Mouse (Mus musculus) spleen, adult 2 months (tissue): ENCODE measurements around the gene Afdn. TPM values are rescaled to one million over a fixed set of nuclear protein-coding genes. Genes with fewer than 3 reads are reported as not detected.
"Not testable (repeated sequence)": the region's sequence is repeated elsewhere in the genome, so short reads cannot be mapped to it uniquely, and the experiment has no call there.

ENCODE experiments used
- DNase-seq, 2 experiments: peaks; one replicate each; pipeline versions ENCODE4 v3.0.0 to v3.0.0-alpha.2; 2012 to 2021; ENCODE audit warnings: low spot score in 2 of 2, low read depth in 1 of 2
- H3K27ac ChIP-seq: fragments of 200-500 bp; 2 replicates; pipeline ENCODE4 v1.5.1; 2012; ENCODE audit warnings: low read length, inconsistent platforms; ENCODE audit not compliant: insufficient read depth
- H3K27me3 ChIP-seq: fragments of 200-500 bp; 2 replicates; pipeline ENCODE4 v1.6.1; 2012; ENCODE audit warnings: mild to moderate bottlenecking, moderate library complexity, low read length, inconsistent platforms; ENCODE audit not compliant: control insufficient read depth, insufficient read depth
- H3K36me3 ChIP-seq: fragments of 200-500 bp; 2 replicates; pipeline ENCODE4 v1.6.1; 2012; ENCODE audit warnings: mild to moderate bottlenecking, low read length, inconsistent platforms; ENCODE audit not compliant: control insufficient read depth, insufficient read depth
- H3K4me1 ChIP-seq: fragments of 200-500 bp; 2 replicates; pipeline ENCODE4 v1.6.1; 2011; ENCODE audit warnings: inconsistent platforms; ENCODE audit not compliant: control insufficient read depth, insufficient read depth, insufficient read length
- H3K4me3 ChIP-seq: fragments of 200-500 bp; 2 replicates; pipeline ENCODE4 v1.5.1; 2011; ENCODE audit warnings: mild to moderate bottlenecking, inconsistent platforms; ENCODE audit not compliant: insufficient read depth, insufficient read length; ENCODE audit errors: extremely low read depth
- CTCF ChIP-seq: fragments of 200-500 bp; IDR thresholded peaks from 2 replicates; pipeline ENCODE4 v1.5.1; 2011; ENCODE audit warnings: mild to moderate bottlenecking, inconsistent platforms; ENCODE audit not compliant: insufficient read depth, insufficient read length, insufficient replicate concordance; ENCODE audit errors: extremely low read depth
- POLR2A ChIP-seq: fragments of 200-500 bp; IDR thresholded peaks from 2 replicates; pipeline ENCODE4 v1.6.1; 2011; ENCODE audit warnings: low read depth, low read length, inconsistent platforms
- WGBS: fragments of 180-500 bp; shearing (Covaris S2); methylation state at CpG from one replicate; pipeline ENCODE4 v1.1.7; 2018; 5-methylcytosine and 5-hydroxymethylcytosine counted together
- polyA plus RNA-seq: library from polyadenylated mRNA; depleted of rRNA; stranded (reverse); fragments of >200 nt; gene quantifications from 2 replicates; pipeline ENCODE4 v1.2.3, GENCODE M21; 2012

Afdn gene
- polyA plus RNA-seq, 1 experiment: 6.3 TPM

- no peak for DNase-seq
- H3K36me3 ChIP-seq: no peaks in the 10 kb centered on the region
- no peaks in the 10 kb centered on the region for H3K27me3 ChIP-seq
- WGBS: 86% methylated on average over 4 of the region's 4 CpGs
- H3K27ac ChIP-seq: no peak overlapping the region
- TF ChIP-seq CTCF (no peak), POLR2A (no peak)
- no peaks in the 10 kb centered on the region for H3K4me1 ChIP-seq
- H3K4me3 ChIP-seq: no peak overlapping the region
Observed at GRCm38 (mm10) chr17:13819342-13819741, 59.0 kb downstream of the Afdn start.

- TF ChIP-seq POLR2A (no peak), CTCF (no peak)
- no peak overlapping the region for H3K4me3 ChIP-seq
- H3K27ac ChIP-seq: no peak overlapping the region
- no peaks in the 10 kb centered on the region for H3K4me1 ChIP-seq
- H3K36me3 ChIP-seq: no peaks in the 10 kb centered on the region
- H3K27me3 ChIP-seq: no peaks in the 10 kb centered on the region
- DNase-seq: no peak
- WGBS: 95% methylated on average over 2 of the region's 2 CpGs
Observed at GRCm38 (mm10) chr17:13820676-13821075, 60.3 kb downstream of the Afdn start.

- H3K36me3 ChIP-seq: no peaks in the 10 kb centered on the region
- TF ChIP-seq CTCF (no peak), POLR2A (no peak)
- DNase-seq: no peak
- no peaks in the 10 kb centered on the region for H3K4me1 ChIP-seq
- no peak overlapping the region for H3K27ac ChIP-seq
- H3K4me3 ChIP-seq: no peak overlapping the region
- H3K27me3 ChIP-seq: no peaks in the 10 kb centered on the region
- 94% methylated on average over 2 of the region's 2 CpGs for WGBS
Observed at GRCm38 (mm10) chr17:13825421-13825820, 65.1 kb downstream of the Afdn start.

- 87% methylated on average over 1 of the region's 1 CpGs for WGBS
- TF ChIP-seq CTCF: no peak
- TF ChIP-seq POLR2A: no peak
- Histone ChIP-seq H3K36me3 (no peaks in the 10 kb centered on the region), H3K4me1 (no peaks in the 10 kb centered on the region), H3K4me3 (no peak overlapping the region), H3K27me3 (no peaks in the 10 kb centered on the region), H3K27ac (no peak overlapping the region)
- DNase-seq: no peak
Observed at GRCm38 (mm10) chr17:13830234-13830633, 69.9 kb downstream of the Afdn start.

GRCm38 (mm10) chr17:13830636-13831341 is 70.5 kb downstream of the Afdn start:
- DNase-seq: no peak
- Histone ChIP-seq H3K27me3 (no peaks in the 10 kb centered on the region), H3K4me3 (no peak overlapping the region), H3K4me1 (no peaks in the 10 kb centered on the region), H3K27ac (no peak overlapping the region), H3K36me3 (no peaks in the 10 kb centered on the region)
- TF ChIP-seq CTCF (no peak), POLR2A (no peak)
- WGBS: 96% methylated on average over 1 of the region's 1 CpGs

- Histone ChIP-seq H3K27ac (no peak overlapping the region), H3K27me3 (no peaks in the 10 kb centered on the region), H3K36me3 (no peaks in the 10 kb centered on the region), H3K4me3 (no peak overlapping the region), H3K4me1 (no peaks in the 10 kb centered on the region)
- no peak for DNase-seq
- 73% methylated on average over 4 of the region's 4 CpGs for WGBS
- TF ChIP-seq POLR2A (no peak), CTCF (no peak)
Observed at GRCm38 (mm10) chr17:13835876-13836275, 75.5 kb downstream of the Afdn start.

- H3K4me3 ChIP-seq: no peak overlapping the region
- H3K27me3 ChIP-seq: no peaks in the 10 kb centered on the region
- H3K36me3 ChIP-seq: no peaks in the 10 kb centered on the region
- H3K4me1 ChIP-seq: no peaks in the 10 kb centered on the region
- DNase-seq: no peak
- TF ChIP-seq POLR2A (no peak), CTCF (no peak)
- no peak overlapping the region for H3K27ac ChIP-seq
- 82% methylated on average over 2 of the region's 2 CpGs for WGBS
Observed at GRCm38 (mm10) chr17:13850175-13850574, 89.8 kb downstream of the Afdn start.

GRCm38 (mm10) chr17:13853883-13854282 is 93.5 kb downstream of the Afdn start:
- H3K4me3 ChIP-seq, DNase-seq, H3K27ac ChIP-seq, H3K4me1 ChIP-seq, H3K36me3 ChIP-seq, H3K27me3 ChIP-seq: not testable (repeated sequence)
- 92% methylated on average over 7 of the region's 7 CpGs for WGBS
